Mouse (Mus musculus): ENCODE measurements around the gene Limch1. TPM values are rescaled to one million over a fixed set of nuclear protein-coding genes. Genes with fewer than 3 reads are reported as not detected.

Limch1 gene
- polyA plus RNA-seq, 1 experiment from 2014 or later = 6.7 TPM

DNA sequence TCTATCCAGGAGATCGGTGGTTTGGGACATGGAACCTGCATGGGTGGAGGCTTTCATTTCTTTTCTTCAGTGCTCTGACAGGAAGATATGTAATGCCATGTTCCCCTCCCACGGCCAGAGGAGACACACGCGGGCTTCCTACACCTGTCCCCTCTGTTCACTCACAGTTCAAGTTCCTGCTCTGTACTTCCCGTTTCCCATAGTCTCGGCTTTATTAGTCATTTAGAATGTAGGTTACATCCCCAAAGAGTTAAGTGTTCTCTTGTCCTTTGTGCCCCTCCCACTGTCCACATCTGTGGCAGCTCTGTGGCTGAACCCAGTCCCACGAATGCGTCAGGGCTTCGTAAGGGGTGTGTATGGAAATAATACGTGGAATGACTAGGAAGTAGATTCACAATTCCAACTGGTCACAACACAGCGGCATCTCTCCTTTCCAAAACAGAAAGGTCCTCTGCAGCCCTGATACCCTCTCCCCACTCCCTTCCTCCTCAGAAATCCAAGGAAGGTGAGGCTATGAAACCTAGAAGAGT is 126.0 kb downstream of the Limch1 start:
- Histone ChIP-seq H3K4me2 (replicated peaks; ENCODE audit: low read depth) (no peak overlapping the region), H3K36me3 (ENCODE audit: control insufficient read depth, insufficient read depth) (no peaks in the 10 kb centered on the region), H3K27ac (ENCODE audit: low read depth, low read length) (no peak overlapping the region), H3K9ac (ENCODE audit: low read depth, low read length) (no peak overlapping the region), H3K4me3 (ENCODE audit: low read depth, low read length) (no peak overlapping the region), H3K9me3 (ENCODE audit: control insufficient read depth) (no peaks in the 10 kb centered on the region), H3K27me3 (replicated peaks; ENCODE audit: control insufficient read depth, insufficient read depth, low read length) (no peaks in the 10 kb centered on the region), H3K4me1 (replicated peaks; ENCODE audit: control insufficient read depth, insufficient read depth, low read length) (no peaks in the 10 kb centered on the region)
- TF ChIP-seq CTCF (IDR thresholded peaks at IDR 0.05; ENCODE audit: low read depth) = no peak
- WGBS = 70% methylated on average over 11 of the region's 11 CpGs
- ATAC-seq = no peak

DNA sequence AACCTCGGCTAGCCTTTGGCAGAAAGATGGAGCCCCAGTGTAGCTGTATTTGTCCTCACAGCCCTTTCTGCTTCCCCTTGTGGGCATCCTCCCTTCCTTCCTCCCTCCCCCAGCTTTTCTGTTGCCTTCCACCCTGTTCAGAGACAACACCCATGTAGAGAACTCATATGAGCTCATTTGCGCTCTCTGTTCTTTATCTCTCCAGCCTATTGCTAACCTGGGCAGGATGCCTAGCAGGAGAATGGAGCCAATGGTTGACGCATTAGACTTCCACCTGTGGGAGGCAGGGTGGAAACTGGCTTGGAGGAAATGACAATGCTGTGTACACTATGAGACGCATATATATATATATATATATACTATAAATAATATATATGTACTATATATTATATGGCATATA is 126.4 kb downstream of the Limch1 start:
- no peak for ATAC-seq
- Histone ChIP-seq H3K4me3 (ENCODE audit: low read depth, low read length) (no peak overlapping the region), H3K9ac (ENCODE audit: low read depth, low read length) (no peak overlapping the region), H3K4me2 (replicated peaks; ENCODE audit: low read depth) (no peak overlapping the region), H3K27me3 (replicated peaks; ENCODE audit: control insufficient read depth, insufficient read depth, low read length) (no peaks in the 10 kb centered on the region), H3K9me3 (ENCODE audit: control insufficient read depth) (no peaks in the 10 kb centered on the region), H3K4me1 (replicated peaks; ENCODE audit: control insufficient read depth, insufficient read depth, low read length) (no peaks in the 10 kb centered on the region), H3K36me3 (ENCODE audit: control insufficient read depth, insufficient read depth) (no peaks in the 10 kb centered on the region), H3K27ac (ENCODE audit: low read depth, low read length) (no peak overlapping the region)
- 89% methylated on average over 4 of the region's 4 CpGs for WGBS
- no peak for TF ChIP-seq CTCF (IDR thresholded peaks at IDR 0.05; ENCODE audit: low read depth)

GRCm38 (mm10) chr5:66872681-66873080 is 127.1 kb downstream of the Limch1 start:
- Histone ChIP-seq H3K4me2 (replicated peaks; ENCODE audit: low read depth) (no peak overlapping the region), H3K27ac (ENCODE audit: low read depth, low read length) (no peak overlapping the region), H3K36me3 (ENCODE audit: control insufficient read depth, insufficient read depth) (no peaks in the 10 kb centered on the region), H3K4me3 (ENCODE audit: low read depth, low read length) (no peak overlapping the region), H3K9me3 (ENCODE audit: control insufficient read depth) (no peaks in the 10 kb centered on the region), H3K9ac (ENCODE audit: low read depth, low read length) (no peak overlapping the region), H3K27me3 (replicated peaks; ENCODE audit: control insufficient read depth, insufficient read depth, low read length) (no peaks in the 10 kb centered on the region), H3K4me1 (replicated peaks; ENCODE audit: control insufficient read depth, insufficient read depth, low read length) (no peaks in the 10 kb centered on the region)
- 93% methylated on average over 6 of the region's 6 CpGs for WGBS
- no peak for TF ChIP-seq CTCF (IDR thresholded peaks at IDR 0.05; ENCODE audit: low read depth)
- ATAC-seq = no peak

DNA sequence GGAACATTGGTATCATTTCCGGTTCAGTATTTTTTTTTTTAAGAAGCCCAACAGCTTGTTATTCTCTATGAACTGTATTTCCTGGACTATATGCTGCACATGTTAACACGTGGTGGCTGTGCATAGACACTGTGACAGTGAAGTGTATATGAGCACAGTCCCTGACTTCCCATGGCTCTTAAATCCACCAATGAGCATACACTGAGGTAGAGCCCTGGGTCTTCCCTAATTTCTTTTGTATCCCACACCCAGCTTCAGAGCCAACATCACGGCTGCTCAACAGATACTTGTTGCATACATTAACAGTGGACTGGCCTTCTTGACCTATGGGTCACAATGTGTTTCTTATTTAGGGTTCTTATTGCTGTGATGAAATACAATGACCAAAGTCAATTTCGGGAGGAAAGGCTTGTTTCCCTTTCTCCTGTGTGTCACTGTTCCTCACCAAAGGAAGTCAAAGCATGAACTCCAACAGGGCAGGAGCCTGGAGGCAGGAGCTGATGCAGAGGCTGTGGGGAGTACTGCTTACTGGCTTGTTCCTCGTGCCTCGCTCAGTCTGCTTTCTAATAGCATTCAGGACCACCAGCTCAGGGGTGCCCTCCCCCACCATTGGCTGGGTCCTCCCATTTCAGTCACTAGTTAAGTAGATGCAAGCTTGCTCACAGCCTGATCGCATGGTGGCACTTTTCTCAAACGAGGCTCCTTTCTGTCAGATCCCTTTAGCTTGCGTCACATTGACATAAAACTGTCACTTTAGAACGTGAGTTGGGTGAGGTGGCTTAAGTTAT is 130.6 kb downstream of the Limch1 start:
- no peaks in the 10 kb centered on the region for H3K36me3 ChIP-seq (ENCODE audit: control insufficient read depth, insufficient read depth)
- H3K4me1 ChIP-seq (replicated peaks; ENCODE audit: control insufficient read depth, insufficient read depth, low read length) = no peaks in the 10 kb centered on the region
- no peak for TF ChIP-seq CTCF (IDR thresholded peaks at IDR 0.05; ENCODE audit: low read depth)
- H3K27ac ChIP-seq (ENCODE audit: low read depth, low read length) = no peak overlapping the region
- H3K4me2 ChIP-seq (replicated peaks; ENCODE audit: low read depth) = no peak overlapping the region
- H3K27me3 ChIP-seq (replicated peaks; ENCODE audit: control insufficient read depth, insufficient read depth, low read length) = no peaks in the 10 kb centered on the region
- no peak for ATAC-seq
- WGBS = 64% methylated on average over 10 of the region's 10 CpGs
- no peak overlapping the region for H3K9ac ChIP-seq (ENCODE audit: low read depth, low read length)
- no peak overlapping the region for H3K4me3 ChIP-seq (ENCODE audit: low read depth, low read length)
- no peaks in the 10 kb centered on the region for H3K9me3 ChIP-seq (ENCODE audit: control insufficient read depth)

- Histone ChIP-seq H3K4me1 (replicated peaks; ENCODE audit: control insufficient read depth, insufficient read depth, low read length) (no peaks in the 10 kb centered on the region), H3K9me3 (ENCODE audit: control insufficient read depth) (no peaks in the 10 kb centered on the region), H3K27me3 (replicated peaks; ENCODE audit: control insufficient read depth, insufficient read depth, low read length) (no peaks in the 10 kb centered on the region), H3K36me3 (ENCODE audit: control insufficient read depth, insufficient read depth) (no peaks in the 10 kb centered on the region), H3K27ac (ENCODE audit: low read depth, low read length) (no peak overlapping the region), H3K9ac (ENCODE audit: low read depth, low read length) (no peak overlapping the region), H3K4me2 (replicated peaks; ENCODE audit: low read depth) (no peak overlapping the region), H3K4me3 (ENCODE audit: low read depth, low read length) (no peak overlapping the region)
- WGBS = 67% methylated on average over 5 of the region's 5 CpGs
- no peak for ATAC-seq
- no peak for TF ChIP-seq CTCF (IDR thresholded peaks at IDR 0.05; ENCODE audit: low read depth)
Observed at GRCm38 (mm10) chr5:66877066-66877465, 131.4 kb downstream of the Limch1 start.

DNA sequence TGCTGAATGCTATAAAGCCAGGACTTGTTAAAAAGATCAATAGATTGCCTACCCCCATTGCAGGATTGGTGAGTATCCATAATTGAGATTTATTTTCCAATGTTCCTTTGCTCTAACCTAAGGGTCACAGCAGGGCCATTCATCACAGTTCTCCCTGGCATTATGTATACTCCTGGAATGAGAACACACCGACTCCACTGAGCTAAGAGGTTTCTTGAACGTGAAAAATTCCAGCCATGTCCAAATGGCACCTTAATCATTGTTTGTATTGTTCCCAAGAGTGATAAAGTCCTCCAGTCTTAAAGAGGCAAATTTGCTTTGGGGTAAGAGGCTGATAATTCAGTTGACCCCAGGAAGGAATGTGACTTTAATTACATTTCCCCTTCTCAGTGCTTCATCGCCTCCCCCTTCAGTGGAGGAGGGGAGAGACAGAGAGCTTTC is 136.3 kb downstream of the Limch1 start:
- no peaks in the 10 kb centered on the region for H3K36me3 ChIP-seq (ENCODE audit: control insufficient read depth, insufficient read depth)
- WGBS = 20% methylated on average over 3 of the region's 3 CpGs

More for the DNA sequence above, 136.3 kb downstream of the Limch1 start:
- Histone ChIP-seq H3K27ac (ENCODE audit: low read depth, low read length) (no peak overlapping the region), H3K27me3 (replicated peaks; ENCODE audit: control insufficient read depth, insufficient read depth, low read length) (no peaks in the 10 kb centered on the region), H3K9me3 (ENCODE audit: control insufficient read depth) (no peaks in the 10 kb centered on the region), H3K4me3 (ENCODE audit: low read depth, low read length) (no peak overlapping the region), H3K4me2 (replicated peaks; ENCODE audit: low read depth) (no peak overlapping the region), H3K9ac (ENCODE audit: low read depth, low read length) (no peak overlapping the region), H3K4me1 (replicated peaks; ENCODE audit: control insufficient read depth, insufficient read depth, low read length) (no peaks in the 10 kb centered on the region)
- no peak for TF ChIP-seq CTCF (IDR thresholded peaks at IDR 0.05; ENCODE audit: low read depth)
- ATAC-seq = no peak

Data from intestine, postnatal 0 days (tissue).